Mouse (Mus musculus): ENCODE measurements at regions not wholly inside any gene's neighbourhood (a gene's known extent, or its start where the extent isn't known, plus 50 kb on each side); places are given as distances from the start of the nearest gene placed in this dataset.

DNA sequence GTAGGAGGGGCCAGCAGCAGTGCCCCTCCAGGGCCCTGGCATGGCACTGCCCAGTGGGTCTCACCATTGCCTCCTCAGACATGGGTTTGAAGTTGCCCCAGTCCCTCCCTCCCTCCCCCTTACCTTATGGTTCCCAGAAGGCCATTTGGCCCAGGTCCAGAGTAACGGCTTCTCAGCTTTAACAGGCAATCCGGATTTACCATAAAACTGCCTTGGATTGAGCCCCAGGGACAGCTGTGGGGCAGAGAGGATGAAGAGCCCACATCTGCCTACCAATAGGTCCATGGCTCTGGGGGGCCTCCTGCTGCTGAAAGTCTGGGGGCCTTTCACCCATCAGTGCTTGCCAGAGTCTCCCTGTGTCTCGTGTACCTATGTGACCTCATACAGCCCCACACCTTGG is 222.9 kb upstream of the Sulf2 start:
- no peaks in the 10 kb centered on the region for H3K9me3 ChIP-seq
- H3K4me3 ChIP-seq, result no peak overlapping the region
- no peak overlapping the region for H3K9ac ChIP-seq
- no peaks in the 10 kb centered on the region for H3K27me3 ChIP-seq
- H3K4me1 ChIP-seq, result peaks cover 32% of the 10 kb centered on the region
- H3K4me2 ChIP-seq, result no peak overlapping the region
- ATAC-seq (ENCODE audit: insufficient number of reproducible peaks, insufficient read depth, low FRiP score, low TSS enrichment, low read depth), result no peak
- 38% methylated on average over 3 of the region's 3 CpGs for WGBS
- H3K36me3 ChIP-seq, result no peaks in the 10 kb centered on the region
- no peak overlapping the region for H3K27ac ChIP-seq

DNA sequence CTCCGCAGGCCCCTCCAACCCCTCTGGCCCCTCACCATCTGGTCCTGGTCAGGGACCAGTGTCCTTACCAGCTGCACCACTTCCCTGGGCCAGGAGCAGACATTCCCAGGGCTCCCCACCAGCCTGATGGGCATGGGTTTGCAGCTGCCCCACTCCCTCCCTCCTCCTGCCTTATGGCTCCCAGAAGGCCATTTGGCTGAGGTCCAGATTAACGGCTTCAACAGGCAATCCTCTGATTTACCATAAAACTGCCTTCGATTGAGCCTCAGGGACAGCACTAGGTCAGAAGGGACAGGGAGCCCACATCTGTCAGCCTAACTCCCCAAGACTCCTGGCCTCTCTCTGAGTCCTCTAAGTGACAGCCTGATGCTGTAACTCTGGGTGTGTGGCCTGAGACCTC is 221.9 kb upstream of the Sulf2 start:
- Histone ChIP-seq H3K9me3 (no peaks in the 10 kb centered on the region), H3K27ac (no peak overlapping the region), H3K9ac (no peak overlapping the region), H3K4me3 (no peak overlapping the region), H3K36me3 (no peaks in the 10 kb centered on the region), H3K4me2 (no peak overlapping the region), H3K27me3 (no peaks in the 10 kb centered on the region), H3K4me1 (peaks cover 31% of the 10 kb centered on the region)
- peak; percentile 49; the same call in 1 of the 2 replicates for ATAC-seq (ENCODE audit: insufficient number of reproducible peaks, insufficient read depth, low FRiP score, low TSS enrichment, low read depth)
- WGBS, result 16% methylated on average over 3 of the region's 3 CpGs

DNA sequence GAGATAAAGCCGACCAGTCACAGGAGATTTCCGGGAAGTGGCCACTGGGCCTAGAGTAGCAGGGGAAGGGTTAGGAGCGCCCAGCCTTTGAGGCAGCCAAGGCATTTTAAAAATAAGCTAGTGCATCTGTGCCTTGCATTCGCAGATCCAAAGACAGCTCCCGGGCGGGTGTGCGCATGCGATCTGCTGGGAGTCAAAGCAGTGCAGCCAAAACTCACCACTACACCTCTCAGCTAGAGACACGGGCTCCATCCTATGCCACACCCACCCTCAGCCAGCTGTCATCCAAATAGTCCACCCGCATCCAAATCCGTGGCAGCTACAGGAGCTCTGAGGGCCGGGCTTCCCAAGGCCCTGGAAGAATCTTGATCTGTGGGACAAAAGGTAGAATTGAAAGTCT is 220.2 kb upstream of the Sulf2 start:
- Histone ChIP-seq H3K9me3 (no peaks in the 10 kb centered on the region), H3K4me2 (no peak overlapping the region), H3K4me1 (peaks cover 25% of the 10 kb centered on the region), H3K9ac (no peak overlapping the region), H3K27ac (no peak overlapping the region), H3K4me3 (no peak overlapping the region), H3K27me3 (no peaks in the 10 kb centered on the region), H3K36me3 (no peaks in the 10 kb centered on the region)
- WGBS, result 84% methylated on average over 12 of the region's 12 CpGs
- ATAC-seq (ENCODE audit: insufficient number of reproducible peaks, insufficient read depth, low FRiP score, low TSS enrichment, low read depth), result no peak

DNA sequence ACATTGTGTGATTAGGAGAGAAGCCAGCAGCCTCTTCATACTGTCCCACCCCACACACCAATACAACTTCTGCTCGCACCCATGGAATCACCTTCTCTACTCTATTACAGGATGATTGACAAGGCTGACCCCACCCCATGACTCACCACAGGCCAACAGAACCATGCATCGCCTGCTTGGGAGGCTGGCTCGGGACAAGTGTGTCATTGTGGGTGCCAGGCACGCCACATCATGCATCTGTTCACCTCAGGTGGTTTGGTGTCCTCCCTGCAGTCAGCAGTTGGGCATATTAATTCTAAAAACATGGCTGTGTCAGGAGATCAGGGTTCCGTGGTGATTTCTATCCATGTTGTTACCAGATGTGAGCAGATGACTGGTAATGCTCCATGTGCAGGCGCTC is 215.3 kb upstream of the Sulf2 start:
- no peak overlapping the region for H3K27ac ChIP-seq
- no peak for ATAC-seq (ENCODE audit: insufficient number of reproducible peaks, insufficient read depth, low FRiP score, low TSS enrichment, low read depth)
- no peaks in the 10 kb centered on the region for H3K9me3 ChIP-seq
- no peaks in the 10 kb centered on the region for H3K36me3 ChIP-seq
- H3K4me1 ChIP-seq, result peaks cover 7% of the 10 kb centered on the region; the same call in 1 of the 2 replicates
- H3K4me3 ChIP-seq, result no peak overlapping the region
- no peak overlapping the region for H3K9ac ChIP-seq
- H3K27me3 ChIP-seq, result no peaks in the 10 kb centered on the region
- 73% methylated on average over 6 of the region's 6 CpGs for WGBS
- no peak overlapping the region for H3K4me2 ChIP-seq

DNA sequence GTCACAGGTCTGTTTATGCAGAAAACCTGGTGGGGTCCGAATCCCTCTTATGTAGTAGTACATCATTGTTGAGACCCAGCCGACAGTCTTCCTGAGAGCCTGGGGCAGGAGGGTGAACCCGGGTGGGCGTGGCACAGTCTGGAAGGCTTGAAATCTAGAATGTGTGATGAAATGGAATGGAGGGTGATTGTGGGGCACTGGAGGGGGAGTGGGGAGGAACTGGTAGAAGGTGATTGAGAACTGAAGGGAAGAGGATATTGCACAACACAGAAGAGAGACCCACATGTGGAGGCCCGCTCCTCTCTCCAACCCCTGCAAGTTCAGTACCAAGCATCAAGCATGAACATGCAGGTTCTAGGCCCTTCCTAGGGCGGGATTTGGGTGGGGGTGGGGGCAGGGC is 206.2 kb upstream of the Sulf2 start:
- Histone ChIP-seq H3K27me3 (no peaks in the 10 kb centered on the region), H3K4me2 (no peak overlapping the region), H3K27ac (no peak overlapping the region), H3K9ac (no peak overlapping the region), H3K36me3 (no peaks in the 10 kb centered on the region), H3K9me3 (no peaks in the 10 kb centered on the region), H3K4me3 (no peak overlapping the region), H3K4me1 (peaks cover 36% of the 10 kb centered on the region)
- ATAC-seq (ENCODE audit: insufficient number of reproducible peaks, insufficient read depth, low FRiP score, low TSS enrichment, low read depth), result no peak
- 83% methylated on average over 6 of the region's 6 CpGs for WGBS

DNA sequence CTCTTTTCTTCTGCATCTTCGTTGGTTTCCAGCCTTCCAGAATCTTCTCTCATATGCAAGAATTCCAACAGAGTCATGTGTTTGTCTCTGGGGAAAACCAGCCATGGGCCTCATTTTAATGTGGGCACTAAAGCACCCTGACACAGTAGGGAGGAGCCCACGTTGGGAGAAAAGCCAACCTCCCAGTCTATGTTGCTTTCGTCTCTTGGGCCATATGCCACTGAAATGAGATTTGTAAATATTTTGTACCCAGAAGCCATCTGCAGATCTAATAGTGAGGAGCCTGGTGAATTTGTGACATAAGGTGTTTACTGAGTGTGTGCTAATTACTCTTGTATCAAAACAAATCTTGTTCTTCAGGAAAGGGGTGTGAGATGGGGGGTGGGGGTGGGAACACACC is 205.3 kb upstream of the Sulf2 start:
- peaks cover 41% of the 10 kb centered on the region for H3K4me1 ChIP-seq
- no peaks in the 10 kb centered on the region for H3K27me3 ChIP-seq
- no peak overlapping the region for H3K4me3 ChIP-seq
- no peaks in the 10 kb centered on the region for H3K36me3 ChIP-seq
- H3K4me2 ChIP-seq, result no peak overlapping the region
- WGBS, result 55% methylated on average over 3 of the region's 3 CpGs
- no peak for ATAC-seq (ENCODE audit: insufficient number of reproducible peaks, insufficient read depth, low FRiP score, low TSS enrichment, low read depth)
- H3K9me3 ChIP-seq, result no peaks in the 10 kb centered on the region
- H3K9ac ChIP-seq, result no peak overlapping the region
- H3K27ac ChIP-seq, result 0 out of 2 replicates have a peak overlapping the region, but pooled peaks have one; percentile 9

DNA sequence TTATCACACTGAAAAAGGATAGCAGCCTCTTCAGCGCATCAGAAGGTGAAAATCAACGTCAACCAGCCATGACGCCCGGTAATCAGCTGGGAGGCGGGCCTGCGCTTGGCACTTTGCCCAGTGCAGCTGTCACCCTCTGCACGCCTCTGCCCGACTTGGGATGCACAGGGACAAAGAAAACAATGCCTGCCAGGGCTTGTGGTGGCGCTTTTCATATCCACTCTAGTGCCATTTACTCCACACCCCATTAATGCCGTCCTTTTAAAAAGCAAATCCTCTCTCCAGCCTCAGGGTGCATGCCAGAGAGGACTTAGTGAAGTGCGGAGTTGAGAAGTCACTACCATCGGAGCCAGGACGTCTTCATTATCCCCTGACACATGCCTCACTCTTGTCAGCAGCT is 204.5 kb upstream of the Sulf2 start:
- Histone ChIP-seq H3K36me3 (no peaks in the 10 kb centered on the region), H3K27ac (no peak overlapping the region), H3K4me1 (peaks cover 43% of the 10 kb centered on the region), H3K4me2 (no peak overlapping the region), H3K4me3 (no peak overlapping the region), H3K9me3 (no peaks in the 10 kb centered on the region), H3K9ac (no peak overlapping the region), H3K27me3 (no peaks in the 10 kb centered on the region)
- 50% methylated on average over 13 of the region's 13 CpGs for WGBS
- ATAC-seq (ENCODE audit: insufficient number of reproducible peaks, insufficient read depth, low FRiP score, low TSS enrichment, low read depth), result no peak

DNA sequence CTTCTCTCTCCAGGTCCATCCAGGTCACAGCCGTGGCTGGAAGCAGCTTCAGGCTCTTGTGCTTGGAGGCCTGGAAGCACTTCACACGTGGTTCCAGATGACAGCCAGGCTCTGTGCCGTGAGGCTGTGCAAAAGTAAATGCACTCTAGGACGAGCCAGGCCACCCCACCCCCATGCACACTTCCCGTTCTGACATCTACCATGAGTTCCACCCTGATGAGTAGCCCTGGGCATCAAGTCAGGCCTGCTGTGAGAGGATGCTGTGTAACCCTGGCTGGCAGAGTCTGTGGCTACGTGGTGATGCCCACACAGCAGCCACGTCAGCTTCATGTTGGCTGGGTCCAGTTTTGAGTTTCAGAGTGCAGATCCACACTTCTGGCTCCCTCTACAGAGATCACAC is 202.4 kb upstream of the Sulf2 start:
- Histone ChIP-seq H3K4me3 (no peak overlapping the region), H3K4me2 (no peak overlapping the region), H3K9me3 (no peaks in the 10 kb centered on the region), H3K27me3 (no peaks in the 10 kb centered on the region), H3K9ac (no peak overlapping the region), H3K27ac (peak overlapping the region; percentile 53; the same call in 1 of the 2 replicates), H3K36me3 (no peaks in the 10 kb centered on the region), H3K4me1 (peaks cover 58% of the 10 kb centered on the region)
- ATAC-seq (ENCODE audit: insufficient number of reproducible peaks, insufficient read depth, low FRiP score, low TSS enrichment, low read depth), result no peak
- WGBS, result 35% methylated on average over 7 of the region's 7 CpGs

DNA sequence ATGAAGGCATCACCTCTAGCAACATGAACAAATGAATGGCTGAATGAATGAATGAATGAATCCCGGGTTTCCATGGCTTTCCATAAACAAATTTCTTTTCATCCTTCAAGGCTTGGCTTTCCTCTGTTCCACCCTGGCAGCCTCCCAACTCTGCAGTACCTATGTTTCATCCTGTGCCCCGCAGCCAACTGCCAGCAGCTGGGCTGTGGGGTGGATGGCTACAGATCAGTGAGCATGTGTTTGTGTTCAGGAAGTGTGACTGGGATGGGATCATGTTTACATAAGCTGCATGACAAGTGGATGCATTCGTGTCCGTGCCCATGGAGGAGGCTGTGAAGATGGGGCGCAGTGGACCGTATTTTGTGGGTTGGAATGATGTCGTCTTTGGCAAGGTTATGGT is 200.5 kb upstream of the Sulf2 start:
- H3K27me3 ChIP-seq, result no peaks in the 10 kb centered on the region
- WGBS, result 66% methylated on average over 7 of the region's 7 CpGs
- no peaks in the 10 kb centered on the region for H3K9me3 ChIP-seq
- H3K4me1 ChIP-seq, result peaks cover 52% of the 10 kb centered on the region
- H3K9ac ChIP-seq, result no peak overlapping the region
- no peak overlapping the region for H3K4me2 ChIP-seq
- no peaks in the 10 kb centered on the region for H3K36me3 ChIP-seq
- no peak overlapping the region for H3K4me3 ChIP-seq
- ATAC-seq (ENCODE audit: insufficient number of reproducible peaks, insufficient read depth, low FRiP score, low TSS enrichment, low read depth), result no peak
- H3K27ac ChIP-seq, result no peak overlapping the region

DNA sequence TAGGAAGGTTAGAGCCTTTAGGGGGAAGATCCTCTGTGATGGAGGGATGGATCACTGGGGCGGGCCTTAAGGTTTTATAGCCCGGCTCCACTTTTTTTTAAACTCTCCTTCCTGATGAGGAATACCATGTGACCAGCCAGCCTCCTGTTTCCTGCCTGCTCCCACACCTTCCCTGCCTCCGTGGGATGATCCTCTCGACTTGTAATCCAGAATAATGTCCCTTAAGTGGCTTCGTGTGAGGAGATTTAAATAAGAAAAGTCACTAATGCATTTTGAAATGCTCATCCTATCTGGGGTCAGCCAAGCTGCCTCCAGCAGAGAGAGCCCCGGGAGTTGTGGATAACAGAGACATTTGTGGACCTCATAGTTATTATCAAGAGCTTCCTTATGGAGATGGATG is 200.0 kb upstream of the Sulf2 start:
- no peak overlapping the region for H3K4me2 ChIP-seq
- H3K9ac ChIP-seq, result no peak overlapping the region
- ATAC-seq (ENCODE audit: insufficient number of reproducible peaks, insufficient read depth, low FRiP score, low TSS enrichment, low read depth), result no peak
- H3K9me3 ChIP-seq, result no peaks in the 10 kb centered on the region
- no peak overlapping the region for H3K4me3 ChIP-seq
- peaks cover 48% of the 10 kb centered on the region for H3K4me1 ChIP-seq
- no peaks in the 10 kb centered on the region for H3K36me3 ChIP-seq
- H3K27me3 ChIP-seq, result no peaks in the 10 kb centered on the region
- 59% methylated on average over 6 of the region's 6 CpGs for WGBS
- no peak overlapping the region for H3K27ac ChIP-seq

DNA sequence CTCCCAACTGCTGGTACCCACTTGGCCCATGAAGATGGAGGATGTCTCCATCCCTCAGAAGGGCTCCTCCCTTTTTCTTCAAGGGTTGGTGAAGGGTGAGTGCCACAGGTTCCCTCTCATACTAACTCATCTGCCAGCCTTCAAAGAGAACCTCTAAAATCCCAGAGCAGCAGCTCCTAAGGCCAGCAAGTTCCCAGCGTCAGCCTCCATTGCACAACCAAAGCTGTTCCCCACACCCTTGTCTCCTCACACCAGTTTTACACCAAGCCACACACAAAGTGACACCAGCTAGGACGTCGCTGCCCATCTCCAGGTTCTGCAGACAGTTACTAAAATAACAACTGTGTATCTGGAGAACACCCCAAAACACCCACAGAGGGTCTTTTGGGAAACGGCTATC is 198.9 kb upstream of the Sulf2 start:
- Histone ChIP-seq H3K36me3 (no peaks in the 10 kb centered on the region), H3K4me3 (no peak overlapping the region), H3K27ac (no peak overlapping the region), H3K9ac (no peak overlapping the region), H3K4me2 (no peak overlapping the region), H3K9me3 (no peaks in the 10 kb centered on the region), H3K4me1 (peaks cover 38% of the 10 kb centered on the region), H3K27me3 (no peaks in the 10 kb centered on the region)
- 80% methylated on average over 4 of the region's 4 CpGs for WGBS
- ATAC-seq (ENCODE audit: insufficient number of reproducible peaks, insufficient read depth, low FRiP score, low TSS enrichment, low read depth), result no peak

DNA sequence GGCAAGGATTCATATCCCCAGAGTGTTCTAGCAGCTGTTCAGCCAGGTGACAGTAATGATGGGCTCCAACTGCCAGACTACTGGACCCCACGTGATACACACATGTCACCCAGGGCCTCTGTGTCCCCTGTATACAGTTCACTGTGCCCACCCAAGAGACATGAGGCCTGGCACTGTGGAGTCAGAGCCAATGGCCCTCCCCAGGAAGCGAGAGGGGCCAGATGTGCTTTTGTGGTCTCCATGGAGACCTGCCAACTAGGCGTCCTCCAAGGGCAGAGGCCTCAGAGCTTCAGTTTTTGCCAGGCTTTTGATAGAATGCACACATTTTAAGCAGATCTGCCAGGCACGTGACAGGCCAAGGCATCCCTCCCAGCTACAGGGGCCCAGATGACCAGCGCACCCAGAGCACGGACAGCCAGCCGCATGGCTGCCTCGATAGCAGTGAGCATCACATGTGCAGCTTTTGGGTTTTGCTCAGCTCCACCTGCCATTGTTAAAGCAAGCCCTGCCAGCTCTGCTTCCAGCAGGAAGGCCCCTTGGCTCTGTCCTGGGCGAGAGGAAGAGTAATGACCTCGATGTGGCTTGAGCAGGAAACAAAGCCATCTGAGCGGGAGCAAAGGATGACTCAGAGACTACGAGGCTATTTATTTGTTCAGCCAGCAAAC is 198.1 kb upstream of the Sulf2 start:
- no peak for ATAC-seq (ENCODE audit: insufficient number of reproducible peaks, insufficient read depth, low FRiP score, low TSS enrichment, low read depth)
- Histone ChIP-seq H3K4me2 (no peak overlapping the region), H3K9ac (no peak overlapping the region)

More for the DNA sequence above, 198.1 kb upstream of the Sulf2 start:
- no peaks in the 10 kb centered on the region for H3K27me3 ChIP-seq
- no peaks in the 10 kb centered on the region for H3K36me3 ChIP-seq
- H3K9me3 ChIP-seq, result no peaks in the 10 kb centered on the region
- no peak overlapping the region for H3K4me3 ChIP-seq
- 0 out of 2 replicates have a peak overlapping the region, but pooled peaks have one; percentile 11 for H3K27ac ChIP-seq
- WGBS, result 72% methylated on average over 12 of the region's 12 CpGs
- H3K4me1 ChIP-seq, result peaks cover 44% of the 10 kb centered on the region

Data from embryonic facial prominence, embryonic 13.5 days (tissue).